Comparison of ENCODE assay signal across 8 mouse cellular contexts in genomic region chr4:130107444-130108131, GRCm38 (mm10). TPM values are rescaled to one million over a fixed set of nuclear protein-coding genes. Genes with fewer than 3 reads are reported as not detected.
DNase-seq lines count a peak whose midpoint lies in the region; ATAC-seq lines count a peak whose summit lies in the region.

No protein-coding gene starts in this region.

- H3K4me1 ChIP-seq in hindbrain, embryonic 11.5 days (replicated peaks; ENCODE audit: control insufficient read depth, insufficient read depth, low read length) = 0 out of 2 replicates have a peak, but pooled peaks cover 3% of the 10 kb centered on the region

- H3K36me3 ChIP-seq in hindbrain, embryonic 11.5 days (ENCODE audit: control insufficient read depth, insufficient read depth, low read length) = no peaks in the 10 kb centered on the region

- WGBS in hindbrain, embryonic 11.5 days = 1% methylated on average over 39 of the region's 39 CpGs

- no peaks in the 10 kb centered on the region for H3K9me3 ChIP-seq in hindbrain, embryonic 11.5 days (ENCODE audit: control insufficient read depth, low read length)

- peak overlapping the region; percentile 76 for H3K4me3 ChIP-seq in hindbrain, embryonic 11.5 days (ENCODE audit: low read depth, low read length)

- H3K27ac ChIP-seq in hindbrain, embryonic 11.5 days (ENCODE audit: low read depth, low read length) = no peak overlapping the region

- ATAC-seq in hindbrain, embryonic 11.5 days (ENCODE audit: low FRiP score) = peak; percentile 97

- no peaks in the 10 kb centered on the region for H3K27me3 ChIP-seq in hindbrain, embryonic 11.5 days (ENCODE audit: control insufficient read depth, insufficient read depth, low read length)

- peak overlapping the region; percentile 83 for H3K4me2 ChIP-seq in hindbrain, embryonic 11.5 days (replicated peaks; ENCODE audit: low read depth, low read length)

- peak; percentile 98 for DNase-seq in MN1 (ENCODE audit: low spot score)
- peak; percentile 100 for DNase-seq in cerebellum, adult 9-10 months
- DNase-seq in frontal cortex, adult 2 months (ENCODE audit: extremely low spot score in 1 of 2, low spot score in 1 of 2) = peak; percentile 99 to 100
- peak; percentile 100 for DNase-seq in hindbrain, embryonic 11.5 days (ENCODE audit: low spot score)
- peak; percentile 100 for DNase-seq in layer of hippocampus, postnatal 10 days (ENCODE audit: low spot score in 2 of 2)
- DNase-seq in lung, postnatal 10 days = peak; percentile 100
- DNase-seq in ovary, postnatal 36 days (ENCODE audit: low spot score) = peak; percentile 99
- DNase-seq in thymus, postnatal 25 days = peak; percentile 99

- H3K9ac ChIP-seq in hindbrain, embryonic 11.5 days (ENCODE audit: low read depth, low read length) = peak overlapping the region; percentile 61

RNA-seq across cellular contexts. Expression of gene Pef1, which starts 5.2 kb away (rescaled TPM):
- 73.5 and 75.2 TPM in 2 replicates for polyA plus RNA-seq in frontal cortex, adult 2 months (2012; rRNA removed)
- 71.4 and 72.4 TPM in 2 replicates for polyA plus RNA-seq in hindbrain, embryonic 11.5 days (2014; fragmentation: Nextera tagmentation; extraction: Ambion mirVana)
- 10 to 100 TPM; 37.4 to 39.7 TPM for total RNA-seq in layer of hippocampus, postnatal 10 days (2021)

RNA-seq across cellular contexts. Expression of gene Hcrtr1, which starts 31.6 kb away (rescaled TPM):
- polyA plus RNA-seq in frontal cortex, adult 2 months (2012; rRNA removed) = 2.8 and 3.9 TPM in 2 replicates
- 0.46 and 0.59 TPM in 2 replicates for polyA plus RNA-seq in hindbrain, embryonic 11.5 days (2014; fragmentation: Nextera tagmentation; extraction: Ambion mirVana)
- 10 to 100 TPM; 12.5 to 14.3 TPM for total RNA-seq in layer of hippocampus, postnatal 10 days (2021)

RNA-seq across cellular contexts. Expression of gene Col16a1, which starts 59.9 kb away (rescaled TPM):
- 40.4 and 40.6 TPM in 2 replicates for polyA plus RNA-seq in frontal cortex, adult 2 months (2012; rRNA removed)
- 5.3 and 9.9 TPM in 2 replicates for polyA plus RNA-seq in hindbrain, embryonic 11.5 days (2014; fragmentation: Nextera tagmentation; extraction: Ambion mirVana)
- total RNA-seq in layer of hippocampus, postnatal 10 days (2021) = 10 to 100 TPM; 17.9 to 26.0 TPM
